Mouse (Mus musculus): ENCODE results near the gene Plk3. TPM values are rescaled to one million over a fixed set of nuclear protein-coding genes. Genes with fewer than 3 reads are reported as not detected.

Plk3 gene
- total RNA-seq, 1 experiment: 28.3 TPM

DNA sequence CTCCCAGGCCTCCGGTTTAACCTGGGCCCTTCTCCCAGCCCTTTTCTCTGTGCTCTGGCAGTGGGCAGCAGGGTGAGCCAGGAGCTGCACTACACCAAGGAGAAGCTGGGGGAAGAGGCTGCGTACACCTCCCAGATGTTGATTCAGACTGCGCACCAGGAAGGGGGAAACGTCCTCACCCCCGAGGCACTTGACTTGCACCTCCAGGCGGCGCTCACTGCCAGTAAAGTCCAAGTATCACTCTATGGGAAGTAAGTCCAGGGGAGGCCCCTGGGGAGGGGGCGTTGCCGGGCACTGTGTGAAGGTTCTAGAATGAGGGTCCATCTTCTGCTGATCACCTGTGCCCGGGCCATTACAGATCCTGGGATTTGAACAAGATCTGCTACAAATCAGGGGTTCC lies 29.1 kb downstream of the Plk3 start:
- H3K36me3 ChIP-seq (ENCODE audit: control insufficient read depth, insufficient read depth, low read length, poor library complexity, severe bottlenecking): peaks cover 28% of the 10 kb centered on the region
- in situ Hi-C loops (cut with MboI; ENCODE audit: low sequenced_read_pairs in 2 of 2, unreplicated experiment in 2 of 2): no loop called here
- no peaks in the 10 kb centered on the region for H3K9me3 ChIP-seq (ENCODE audit: control insufficient read depth, insufficient read depth, low read depth, low read length)
- TF ChIP-seq HCFC1 (IDR thresholded peaks at IDR 0.05; ENCODE audit: borderline replicate concordance, insufficient read depth, low read length) (no peak), CHD2 (IDR thresholded peaks at IDR 0.05; ENCODE audit: low read depth, low read length) (no peak), ZNF384 (IDR thresholded peaks at IDR 0.05; ENCODE audit: low read depth, low read length) (no peak), MAFK (IDR thresholded peaks at IDR 0.05; ENCODE audit: insufficient read depth, low read depth, low read length) (no peak), ZC3H11A (IDR thresholded peaks at IDR 0.05; ENCODE audit: borderline replicate concordance, low read depth, low read length) (no peak)
- no peak overlapping the region for H3K4me3 ChIP-seq (ENCODE audit: insufficient read depth in 1 of 2, low read depth in 1 of 2, low read length in 2 of 2, poor library complexity in 1 of 2, severe bottlenecking in 1 of 2)
- H3K4me1 ChIP-seq (ENCODE audit: control insufficient read depth in 2 of 2, insufficient read depth in 2 of 2, low read length in 2 of 2, poor library complexity in 1 of 2): peaks cover 2 to 54% of the 10 kb centered on the region in 2 experiments; a peak in 2 of 4 replicates
- H3K9ac ChIP-seq (ENCODE audit: insufficient read depth, low read depth, low read length, poor library complexity, severe bottlenecking): peak overlapping the region; percentile 4; the same call in 1 of the 2 replicates
- H3K27ac ChIP-seq (ENCODE audit: insufficient read depth, low read depth, low read length, poor library complexity, severe bottlenecking): no peak overlapping the region
- no peak for DNase-seq (ENCODE audit: low read depth, low spot score)

DNA sequence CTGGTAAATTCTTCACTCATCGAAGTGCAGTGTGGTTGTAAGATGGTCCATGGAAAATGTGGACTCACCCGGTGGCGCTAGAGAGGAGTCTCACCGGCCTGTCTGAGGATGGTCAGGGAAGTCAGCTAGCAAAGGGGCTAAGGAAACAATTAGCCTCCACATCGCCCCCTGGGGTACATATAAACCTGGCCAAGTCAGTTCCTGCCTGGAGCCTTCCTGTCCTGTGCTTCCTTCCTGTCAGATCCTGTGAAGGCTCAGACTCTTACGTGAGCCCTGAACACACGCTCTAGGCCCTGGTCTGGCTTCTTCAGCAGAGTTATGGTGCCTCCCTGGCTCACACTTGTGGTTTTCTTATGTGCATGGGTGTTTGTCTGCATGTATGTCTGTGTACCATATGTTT lies 32.5 kb downstream of the Plk3 start:
- Histone ChIP-seq H3K9me3 (ENCODE audit: control insufficient read depth, insufficient read depth, low read depth, low read length) (no peaks in the 10 kb centered on the region), H3K27ac (ENCODE audit: insufficient read depth, low read depth, low read length, poor library complexity, severe bottlenecking) (peak overlapping the region; percentile 19; the same call in 1 of the 2 replicates), H3K4me1 (ENCODE audit: control insufficient read depth in 2 of 2, insufficient read depth in 2 of 2, low read length in 2 of 2, poor library complexity in 1 of 2) (peaks cover 5 to 47% of the 10 kb centered on the region in 2 experiments; a peak in 3 of 4 replicates), H3K36me3 (ENCODE audit: control insufficient read depth, insufficient read depth, low read length, poor library complexity, severe bottlenecking) (peaks cover 13% of the 10 kb centered on the region), H3K9ac (ENCODE audit: insufficient read depth, low read depth, low read length, poor library complexity, severe bottlenecking) (no peak overlapping the region), H3K4me3 (ENCODE audit: insufficient read depth in 1 of 2, low read depth in 1 of 2, low read length in 2 of 2, poor library complexity in 1 of 2, severe bottlenecking in 1 of 2) (no peak overlapping the region)
- DNase-seq (ENCODE audit: low read depth, low spot score): peak; percentile 75
- in situ Hi-C loops (cut with MboI; ENCODE audit: low sequenced_read_pairs in 2 of 2, unreplicated experiment in 2 of 2): no loop called here
- peak; percentile 29; the same call in 1 of the 2 replicates for TF ChIP-seq ZC3H11A (IDR thresholded peaks at IDR 0.05; ENCODE audit: borderline replicate concordance, low read depth, low read length)
- TF ChIP-seq MAFK (IDR thresholded peaks at IDR 0.05; ENCODE audit: insufficient read depth, low read depth, low read length): no peak

DNA sequence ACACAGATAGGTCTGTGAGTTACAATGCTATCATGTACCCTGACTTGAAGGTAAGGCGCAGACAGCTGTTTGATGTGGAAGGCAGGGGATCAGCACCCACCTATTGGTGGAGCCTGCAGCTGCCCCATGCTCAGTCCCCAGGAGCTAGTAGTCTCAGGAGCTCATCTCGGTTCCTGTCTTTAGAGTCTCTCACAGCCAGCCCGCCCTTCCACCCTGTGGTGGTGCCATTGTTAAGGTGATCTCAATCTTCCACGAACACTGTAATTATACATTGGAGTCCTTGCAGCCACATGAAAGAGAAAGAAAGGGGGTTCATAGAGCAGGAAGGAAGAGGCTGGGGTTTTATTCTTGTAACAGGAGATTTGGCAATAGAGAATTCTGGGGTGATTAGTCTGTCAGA lies 33.7 kb downstream of the Plk3 start:
- TF ChIP-seq MAFK (IDR thresholded peaks at IDR 0.05; ENCODE audit: insufficient read depth, low read depth, low read length) (no peak), CHD2 (IDR thresholded peaks at IDR 0.05; ENCODE audit: low read depth, low read length) (no peak), ZC3H11A (IDR thresholded peaks at IDR 0.05; ENCODE audit: borderline replicate concordance, low read depth, low read length) (no peak), HCFC1 (IDR thresholded peaks at IDR 0.05; ENCODE audit: borderline replicate concordance, insufficient read depth, low read length) (no peak), ZNF384 (IDR thresholded peaks at IDR 0.05; ENCODE audit: low read depth, low read length) (no peak)
- Histone ChIP-seq H3K27ac (ENCODE audit: insufficient read depth, low read depth, low read length, poor library complexity, severe bottlenecking) (no peak overlapping the region), H3K36me3 (ENCODE audit: control insufficient read depth, insufficient read depth, low read length, poor library complexity, severe bottlenecking) (peaks cover 10% of the 10 kb centered on the region), H3K9ac (ENCODE audit: insufficient read depth, low read depth, low read length, poor library complexity, severe bottlenecking) (no peak overlapping the region), H3K9me3 (ENCODE audit: control insufficient read depth, insufficient read depth, low read depth, low read length) (no peaks in the 10 kb centered on the region), H3K4me1 (ENCODE audit: control insufficient read depth in 2 of 2, insufficient read depth in 2 of 2, low read length in 2 of 2, poor library complexity in 1 of 2) (peaks cover 5 to 38% of the 10 kb centered on the region in 2 experiments; a peak in 3 of 4 replicates), H3K4me3 (ENCODE audit: insufficient read depth in 1 of 2, low read depth in 1 of 2, low read length in 2 of 2, poor library complexity in 1 of 2, severe bottlenecking in 1 of 2) (no peak overlapping the region)
- in situ Hi-C loops (cut with MboI; ENCODE audit: low sequenced_read_pairs in 2 of 2, unreplicated experiment in 2 of 2): no loop called here
- DNase-seq (ENCODE audit: low read depth, low spot score): no peak

DNA sequence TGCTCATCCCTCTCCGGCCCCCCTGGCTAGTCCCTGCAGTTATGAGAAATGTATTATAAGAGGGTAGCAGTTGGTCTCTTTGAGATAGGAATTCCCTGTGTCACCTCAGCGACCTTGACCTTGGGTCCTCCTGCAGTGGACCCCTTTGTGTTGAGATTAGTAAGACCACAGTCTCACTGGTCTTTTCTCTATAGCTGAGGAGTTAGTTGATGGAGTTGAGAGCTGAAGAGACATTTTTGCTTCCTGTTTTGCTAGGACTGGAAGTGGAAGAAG lies 35.1 kb downstream of the Plk3 start:
- DNase-seq (ENCODE audit: low read depth, low spot score): no peak
- Histone ChIP-seq H3K36me3 (ENCODE audit: control insufficient read depth, insufficient read depth, low read length, poor library complexity, severe bottlenecking) (peaks cover 10% of the 10 kb centered on the region), H3K4me1 (ENCODE audit: control insufficient read depth in 2 of 2, insufficient read depth in 2 of 2, low read length in 2 of 2, poor library complexity in 1 of 2) (peaks cover 5 to 27% of the 10 kb centered on the region in 2 experiments; a peak in 3 of 4 replicates), H3K4me3 (ENCODE audit: insufficient read depth in 1 of 2, low read depth in 1 of 2, low read length in 2 of 2, poor library complexity in 1 of 2, severe bottlenecking in 1 of 2) (no peak overlapping the region), H3K9me3 (ENCODE audit: control insufficient read depth, insufficient read depth, low read depth, low read length) (no peaks in the 10 kb centered on the region), H3K9ac (ENCODE audit: insufficient read depth, low read depth, low read length, poor library complexity, severe bottlenecking) (no peak overlapping the region; the same call in 1 of the 2 replicates), H3K27ac (ENCODE audit: insufficient read depth, low read depth, low read length, poor library complexity, severe bottlenecking) (peak overlapping the region; percentile 55; the same call in 1 of the 2 replicates)
- in situ Hi-C loops (cut with MboI; ENCODE audit: low sequenced_read_pairs in 2 of 2, unreplicated experiment in 2 of 2): no loop called here
- TF ChIP-seq ZNF384 (IDR thresholded peaks at IDR 0.05; ENCODE audit: low read depth, low read length) (no peak), CHD2 (IDR thresholded peaks at IDR 0.05; ENCODE audit: low read depth, low read length) (no peak), HCFC1 (IDR thresholded peaks at IDR 0.05; ENCODE audit: borderline replicate concordance, insufficient read depth, low read length) (no peak), MAFK (IDR thresholded peaks at IDR 0.05; ENCODE audit: insufficient read depth, low read depth, low read length) (no peak), ZC3H11A (IDR thresholded peaks at IDR 0.05; ENCODE audit: borderline replicate concordance, low read depth, low read length) (no peak)
